Mouse (Mus musculus) thymus, postnatal 4 days (tissue): ENCODE measurements at regions not wholly inside any gene's neighbourhood (a gene's known extent, or its start where the extent isn't known, plus 50 kb on each side); places are given as distances from the start of the nearest gene placed in this dataset.

Source experiments
- DNase-seq: peaks from one replicate; pipeline ENCODE4 v3.0.0; 2021

DNA sequence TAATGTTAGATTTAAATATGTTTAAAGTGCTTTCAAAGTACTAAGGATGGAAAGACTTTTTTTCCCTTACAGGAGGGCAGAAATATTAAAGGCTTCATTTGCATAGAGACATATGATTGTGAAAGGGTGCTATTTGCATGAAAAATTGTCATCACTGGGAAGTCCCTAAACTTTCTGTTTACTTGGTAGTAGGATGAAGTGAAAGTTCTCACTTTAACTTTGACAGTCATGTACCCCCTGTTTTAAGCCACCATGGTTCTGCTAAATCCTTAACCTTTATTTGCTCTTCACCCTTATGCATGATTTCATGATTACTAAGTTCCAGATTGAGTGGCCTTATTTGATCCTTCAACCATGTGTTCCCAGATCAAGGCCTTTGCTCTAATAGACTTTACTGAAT lies 132.6 kb upstream of the Egfl6 start:
- DNase-seq: no peak

DNA sequence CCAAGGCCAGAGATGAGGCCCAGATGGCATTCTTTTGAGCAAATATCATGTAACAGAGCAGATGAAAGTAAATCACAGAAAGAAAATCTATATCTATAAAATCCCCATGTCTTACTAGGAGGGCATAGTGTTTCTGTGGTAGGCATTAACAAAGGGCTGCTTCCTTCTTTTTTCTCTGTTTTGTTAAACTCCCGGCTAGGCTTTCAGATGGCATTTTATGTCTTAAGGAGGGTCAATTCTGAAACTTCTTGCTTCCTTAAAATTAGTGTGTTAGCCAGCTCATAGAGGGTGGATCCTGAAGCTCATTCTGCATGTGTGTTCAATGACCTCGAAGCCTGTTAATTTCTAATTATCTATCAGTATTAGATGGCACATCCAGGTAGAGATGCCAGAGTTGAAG lies 123.8 kb upstream of the Egfl6 start:
- no peak for DNase-seq

DNA sequence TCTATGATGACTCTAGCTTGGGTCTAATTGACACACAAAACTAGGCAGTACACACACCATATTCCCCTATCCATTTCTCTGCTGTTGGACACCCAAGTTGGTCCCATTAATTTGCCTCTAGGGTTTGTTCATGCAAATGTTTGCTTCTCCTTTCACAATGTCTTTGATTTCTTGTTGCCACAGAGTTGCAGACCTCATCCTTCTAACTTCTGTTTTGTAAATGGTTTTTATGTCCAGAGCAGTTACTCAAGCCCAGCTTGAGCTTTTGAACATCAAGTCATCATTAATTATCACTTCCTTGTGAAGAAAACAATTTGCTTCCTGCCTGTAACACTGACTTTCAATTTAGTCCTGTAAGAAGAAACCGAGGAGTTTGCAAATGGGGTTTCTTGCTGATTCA lies 122.6 kb upstream of the Egfl6 start:
- no peak for DNase-seq

DNA sequence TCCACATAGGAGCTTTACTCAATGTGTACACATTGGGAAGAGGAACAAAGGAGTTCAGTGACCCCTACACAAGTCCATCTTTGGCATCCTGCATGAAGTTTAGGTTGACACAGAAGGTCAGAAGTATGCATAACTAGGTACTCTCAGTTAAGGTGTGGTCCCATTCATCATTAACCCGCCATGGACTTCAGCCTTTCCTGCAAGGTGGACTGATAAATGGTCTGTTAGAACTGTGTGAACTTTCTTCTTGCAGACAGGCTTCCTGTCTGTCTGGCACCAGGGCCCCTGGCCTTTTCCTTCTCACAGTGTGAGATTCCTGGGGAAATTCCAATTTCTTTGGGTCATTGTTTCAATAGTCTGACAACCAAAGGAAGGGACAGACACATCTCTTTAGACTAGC lies 121.5 kb upstream of the Egfl6 start:
- no peak for DNase-seq

GRCm38 (mm10) chrX:166704311-166704710 lies 118.8 kb upstream of the Egfl6 start:
- no peak for DNase-seq

DNA sequence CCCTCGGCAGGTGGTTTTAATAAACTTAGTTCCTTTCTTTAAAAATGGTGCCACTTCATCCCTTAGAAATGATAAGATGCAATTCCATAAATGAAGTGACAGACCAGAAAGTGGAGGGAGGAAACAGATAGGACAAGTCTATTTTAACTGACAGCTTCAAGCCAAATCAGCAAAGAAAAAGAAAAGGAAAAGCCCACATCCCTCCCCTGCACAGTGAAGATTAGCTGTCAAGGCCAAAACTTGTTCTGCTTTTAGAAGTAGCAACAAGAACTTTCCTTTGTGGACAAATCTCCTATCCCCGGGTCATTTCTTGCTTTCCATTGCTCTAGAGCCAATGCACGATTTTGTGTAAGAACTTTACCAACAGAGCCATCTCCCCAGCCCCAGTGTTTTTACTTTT lies 108.7 kb upstream of the Egfl6 start:
- no peak for DNase-seq

DNA sequence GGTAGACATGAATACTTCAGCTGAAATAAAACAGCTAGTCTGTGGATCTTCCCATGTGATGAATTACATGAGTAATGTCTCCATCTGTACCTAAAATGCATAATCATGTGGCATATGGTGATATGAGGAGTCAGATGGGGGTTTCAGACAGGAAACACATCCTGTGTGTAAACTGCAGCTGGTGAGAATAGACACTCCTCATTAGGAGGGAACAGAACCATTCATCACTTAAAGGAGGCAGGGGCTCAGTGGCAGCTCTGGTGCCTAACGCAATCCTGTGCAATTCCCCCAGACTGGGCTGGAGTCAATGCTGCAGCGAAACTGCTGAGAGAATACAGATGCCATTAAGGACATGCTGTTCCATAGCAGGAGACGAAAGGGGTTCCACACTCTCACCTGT lies 103.3 kb upstream of the Egfl6 start:
- DNase-seq: peak; percentile 33

DNA sequence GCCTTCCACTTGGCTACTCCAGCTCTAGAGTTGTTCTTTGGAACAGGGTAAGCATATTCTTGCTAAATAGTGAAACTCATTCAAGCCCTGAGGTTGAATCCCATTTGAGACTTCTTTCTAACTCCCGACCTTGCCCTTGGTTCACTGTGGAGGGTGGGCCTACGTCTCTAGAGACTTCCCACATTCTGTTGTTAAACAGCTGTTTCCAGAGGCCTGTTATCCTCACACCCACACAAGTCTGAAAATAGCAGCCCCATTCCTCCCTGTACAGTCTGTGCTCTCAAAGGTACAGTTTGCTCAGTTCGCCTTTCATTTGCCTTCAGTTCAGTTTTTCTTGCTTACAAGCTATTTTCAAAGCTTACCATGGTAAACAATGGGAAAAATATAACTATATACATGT lies 87.9 kb upstream of the Egfl6 start:
- no peak for DNase-seq

- no peak for DNase-seq
Measured at GRCm38 (mm10) chrX:166672617-166673016, 87.1 kb upstream of the Egfl6 start.

DNA sequence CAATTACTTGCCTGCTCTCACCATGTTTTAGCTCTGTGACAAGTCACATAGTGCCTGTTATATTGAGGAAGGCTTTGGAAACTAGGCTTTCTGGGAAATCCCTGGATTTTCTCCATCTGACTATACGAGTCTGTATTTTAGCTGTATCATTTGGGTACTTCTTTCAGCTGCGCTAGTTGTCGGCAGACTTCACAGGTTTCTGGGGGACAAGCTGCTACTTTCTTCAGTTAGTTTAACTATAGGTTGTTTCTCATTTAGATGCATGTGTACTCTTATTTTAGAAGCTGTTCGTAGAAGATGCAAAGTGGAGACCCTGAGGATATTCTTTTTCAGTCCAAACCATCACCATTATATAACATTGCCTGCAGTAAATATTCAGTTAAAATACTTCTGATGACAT lies 86.3 kb upstream of the Egfl6 start:
- no peak for DNase-seq

DNA sequence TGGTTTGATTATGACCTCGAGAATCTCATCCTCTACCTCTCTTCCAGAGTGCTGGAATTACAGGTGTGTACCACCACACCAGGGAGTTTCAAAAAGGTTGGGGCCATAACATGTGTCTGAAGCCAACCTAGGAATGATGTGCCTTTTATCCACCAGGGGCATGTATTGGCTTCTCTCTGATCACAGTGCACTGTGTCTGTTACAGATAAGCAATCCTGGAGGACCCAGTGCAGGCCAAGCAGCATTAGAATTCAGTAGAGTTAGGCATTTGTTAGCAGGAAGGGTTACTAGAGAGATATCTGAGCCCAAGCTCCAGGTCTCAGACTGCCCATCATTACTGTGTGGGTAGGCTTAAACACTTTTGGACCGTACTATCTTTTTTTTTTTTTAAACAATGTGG lies 80.8 kb upstream of the Egfl6 start:
- no peak for DNase-seq

GRCm38 (mm10) chrX:166661808-166662207 lies 76.3 kb upstream of the Egfl6 start:
- peak; percentile 13 for DNase-seq

GRCm38 (mm10) chrX:166661043-166661718 lies 75.7 kb upstream of the Egfl6 start:
- DNase-seq: peak; percentile 79

GRCm38 (mm10) chrX:166660715-166661042 lies 75.2 kb upstream of the Egfl6 start:
- DNase-seq: no peak

GRCm38 (mm10) chrX:166652400-166652799 lies 66.9 kb upstream of the Egfl6 start:
- DNase-seq: peak; percentile 20

GRCm38 (mm10) chrX:166645713-166646112 lies 60.2 kb upstream of the Egfl6 start:
- no peak for DNase-seq

GRCm38 (mm10) chrX:166641256-166641655 lies 55.7 kb upstream of the Egfl6 start:
- no peak for DNase-seq

- DNase-seq: no peak
Measured at GRCm38 (mm10) chrX:166640258-166640657, 54.7 kb upstream of the Egfl6 start.
